Mouse (Mus musculus) spleen, adult 2 months (tissue): ENCODE results near the gene Pard6a. TPM values are rescaled to one million over a fixed set of nuclear protein-coding genes. Genes with fewer than 3 reads are reported as not detected.
A peak's percentile ranks its signal among the peaks of the same experiment; 100 is the strongest.

ENCODE experiments used
- DNase-seq, 2 experiments: peaks; one replicate each; pipeline versions ENCODE4 v3.0.0 to v3.0.0-alpha.2; 2012 to 2021; ENCODE audit warnings: low spot score in 2 of 2, low read depth in 1 of 2
- H3K27ac ChIP-seq: fragments of 200-500 bp; 2 replicates; pipeline ENCODE4 v1.5.1; 2012; ENCODE audit warnings: low read length, inconsistent platforms; ENCODE audit not compliant: insufficient read depth
- H3K27me3 ChIP-seq: fragments of 200-500 bp; 2 replicates; pipeline ENCODE4 v1.6.1; 2012; ENCODE audit warnings: mild to moderate bottlenecking, moderate library complexity, low read length, inconsistent platforms; ENCODE audit not compliant: control insufficient read depth, insufficient read depth
- H3K36me3 ChIP-seq: fragments of 200-500 bp; 2 replicates; pipeline ENCODE4 v1.6.1; 2012; ENCODE audit warnings: mild to moderate bottlenecking, low read length, inconsistent platforms; ENCODE audit not compliant: control insufficient read depth, insufficient read depth
- H3K4me1 ChIP-seq: fragments of 200-500 bp; 2 replicates; pipeline ENCODE4 v1.6.1; 2011; ENCODE audit warnings: inconsistent platforms; ENCODE audit not compliant: control insufficient read depth, insufficient read depth, insufficient read length
- H3K4me3 ChIP-seq: fragments of 200-500 bp; 2 replicates; pipeline ENCODE4 v1.5.1; 2011; ENCODE audit warnings: mild to moderate bottlenecking, inconsistent platforms; ENCODE audit not compliant: insufficient read depth, insufficient read length; ENCODE audit errors: extremely low read depth
- CTCF ChIP-seq: fragments of 200-500 bp; IDR thresholded peaks from 2 replicates; pipeline ENCODE4 v1.5.1; 2011; ENCODE audit warnings: mild to moderate bottlenecking, inconsistent platforms; ENCODE audit not compliant: insufficient read depth, insufficient read length, insufficient replicate concordance; ENCODE audit errors: extremely low read depth
- POLR2A ChIP-seq: fragments of 200-500 bp; IDR thresholded peaks from 2 replicates; pipeline ENCODE4 v1.6.1; 2011; ENCODE audit warnings: low read depth, low read length, inconsistent platforms
- WGBS: fragments of 180-500 bp; shearing (Covaris S2); methylation state at CpG from one replicate; pipeline ENCODE4 v1.1.7; 2018; 5-methylcytosine and 5-hydroxymethylcytosine counted together
- polyA plus RNA-seq: library from polyadenylated mRNA; depleted of rRNA; stranded (reverse); fragments of >200 nt; gene quantifications from 2 replicates; pipeline ENCODE4 v1.2.3, GENCODE M21; 2012

The Pard6a gene
- polyA plus RNA-seq, 1 experiment, result 8.7 TPM

- 0 out of 2 replicates have a peak, but pooled peaks cover 2% of the 10 kb centered on the region for H3K36me3 ChIP-seq
- peaks cover 9% of the 10 kb centered on the region for H3K4me1 ChIP-seq
- DNase-seq, result no peak
- H3K27ac ChIP-seq, result no peak overlapping the region
- no peaks in the 10 kb centered on the region for H3K27me3 ChIP-seq
- no peak overlapping the region for H3K4me3 ChIP-seq
- TF ChIP-seq CTCF (no peak), POLR2A (no peak)
- 90% methylated on average over 12 of the region's 12 CpGs for WGBS
Observed at GRCm38 (mm10) chr8:105706426-105706825, 5.5 kb downstream of the Pard6a start.

DNA sequence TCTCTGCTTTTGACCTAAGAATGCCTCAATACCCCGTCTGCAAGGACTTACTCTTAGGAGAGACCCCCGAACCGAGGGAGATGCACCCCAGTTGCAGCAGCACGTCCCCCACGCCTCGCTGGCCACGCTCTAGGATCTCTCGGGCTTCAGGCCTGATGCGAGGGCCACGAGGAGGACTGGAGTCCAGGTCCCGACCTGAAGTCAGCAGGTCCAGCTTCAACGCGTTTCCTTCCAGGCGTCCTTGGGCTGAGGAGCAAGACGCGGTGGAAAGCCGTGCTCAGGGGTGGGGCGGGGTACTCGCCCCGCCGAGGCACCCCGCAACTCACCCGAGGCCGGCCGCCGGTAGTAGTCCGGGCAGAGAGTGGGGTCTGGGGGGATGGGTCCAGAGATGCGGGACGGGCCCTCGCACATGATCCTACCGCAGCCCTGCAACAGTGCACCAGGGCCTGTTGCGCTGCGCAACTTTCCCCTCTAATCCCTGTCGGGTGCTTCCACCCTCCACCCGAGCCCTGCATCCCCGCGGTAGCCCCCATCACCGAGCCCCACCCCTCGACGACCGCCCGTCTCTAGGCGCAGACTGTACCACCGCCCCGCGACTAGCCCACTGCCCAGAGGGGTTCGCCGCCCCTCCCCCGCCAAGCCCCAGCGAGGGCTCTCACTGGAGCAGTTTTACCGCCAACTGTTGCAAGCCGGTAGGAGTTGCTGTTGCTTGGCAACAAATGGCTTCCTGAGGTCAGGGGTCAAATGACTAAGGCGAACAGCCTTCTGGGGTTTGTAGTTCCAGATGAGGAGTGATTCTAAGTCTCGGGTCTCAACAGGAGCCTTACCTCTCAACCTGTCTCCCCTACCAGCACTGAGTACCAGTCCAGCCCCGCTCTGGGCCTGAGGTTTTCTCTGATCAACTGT is 6.8 kb downstream of the Pard6a start, which contains the start of the genes 4933405L10Rik and Enkd1:
TSS of gene 4933405L10Rik (plus strand) at position 158 of the 906 bp plus-strand sequence.
TSS of gene Enkd1 (minus strand) at position 713 of the 906 bp plus-strand sequence.
- TF ChIP-seq CTCF, result no peak
- WGBS, result 2% methylated on average over 55 of the region's 55 CpGs
- no peak within 1 kb of the TSS for H3K27ac ChIP-seq

DNA sequence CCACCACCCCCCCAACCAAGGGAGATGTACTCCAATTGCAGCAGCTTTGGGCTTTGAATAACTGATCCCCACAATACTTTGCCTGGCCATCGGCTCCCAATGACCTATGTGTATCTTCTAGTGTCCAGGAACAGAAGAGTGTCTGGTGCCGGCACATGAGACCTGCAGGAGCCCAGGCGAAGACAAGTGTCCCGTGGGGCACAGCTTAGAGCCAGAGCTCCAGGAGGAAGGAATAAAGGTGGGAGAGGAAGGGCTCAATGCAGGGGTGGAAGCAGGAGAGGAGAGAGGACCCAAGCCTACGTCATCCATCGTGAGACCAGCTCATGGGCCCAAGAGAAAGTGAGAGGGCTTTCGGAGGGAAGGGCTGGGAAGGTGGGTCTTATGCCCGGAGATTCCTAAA is 7.7 kb downstream of the Pard6a start:
- TF ChIP-seq POLR2A (no peak), CTCF (no peak)
- Histone ChIP-seq H3K4me1 (peaks cover 4% of the 10 kb centered on the region), H3K4me3 (no peak overlapping the region), H3K27me3 (no peaks in the 10 kb centered on the region), H3K36me3 (no peaks in the 10 kb centered on the region), H3K27ac (no peak overlapping the region)
- DNase-seq, result no peak
- WGBS, result 93% methylated on average over 8 of the region's 8 CpGs

More for the DNA sequence above, 6.8 kb downstream of the Pard6a start, which contains the start of the genes 4933405L10Rik and Enkd1:
- peak; percentile 77 to 83 for DNase-seq
- Histone ChIP-seq H3K4me1 (peaks cover 4% of the 10 kb centered on the region), H3K36me3 (0 out of 2 replicates have a peak, but pooled peaks cover 2% of the 10 kb centered on the region), H3K27me3 (no peaks in the 10 kb centered on the region), H3K4me3 (peak within 1 kb of the TSS; percentile 74)

DNA sequence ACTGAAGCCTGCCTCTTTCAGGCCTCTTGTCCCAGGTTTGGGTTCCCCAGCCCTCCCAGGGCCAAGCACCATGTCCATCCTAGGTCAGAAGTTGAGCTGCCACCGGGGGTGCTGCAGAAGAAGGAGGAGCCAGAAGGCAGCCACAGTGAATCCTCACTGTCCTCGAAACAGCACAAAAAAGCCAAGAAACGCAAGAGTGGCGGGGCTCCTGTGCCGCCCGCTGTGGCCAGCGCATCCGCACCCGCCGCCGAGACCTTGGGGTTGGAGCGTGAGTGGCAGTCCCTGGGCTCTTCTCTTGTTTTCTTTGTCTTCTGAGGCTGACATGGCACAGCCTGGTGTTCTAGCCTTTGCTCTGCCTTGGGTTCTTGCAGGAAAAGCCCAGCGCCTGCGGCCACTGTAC is 8.4 kb downstream of the Pard6a start:
- TF ChIP-seq POLR2A (no peak), CTCF (no peak)
- 91% methylated on average over 14 of the region's 14 CpGs for WGBS
- Histone ChIP-seq H3K36me3 (no peaks in the 10 kb centered on the region), H3K27ac (no peak overlapping the region), H3K4me3 (no peak overlapping the region), H3K27me3 (no peaks in the 10 kb centered on the region), H3K4me1 (peaks cover 4% of the 10 kb centered on the region)
- DNase-seq, result no peak

DNA sequence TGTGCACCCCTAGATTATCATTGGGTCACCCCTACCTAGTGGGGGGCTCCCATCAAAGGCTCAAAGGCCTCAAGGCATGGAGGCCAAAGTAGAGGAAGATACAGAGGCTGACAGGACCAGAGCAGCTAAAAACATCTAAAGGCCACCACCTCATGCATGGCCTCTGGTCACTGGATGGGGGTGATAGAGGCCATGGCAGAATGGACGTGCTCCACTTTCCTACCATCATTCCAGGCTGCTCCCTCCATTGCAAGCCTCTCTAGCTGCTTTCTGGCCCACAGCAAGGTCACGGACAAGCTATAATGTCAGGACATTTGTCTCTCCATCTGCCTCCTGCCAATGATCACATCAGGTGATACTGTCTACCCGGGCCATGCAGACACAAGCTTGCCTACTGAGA is 11.3 kb downstream of the Pard6a start:
- no peak overlapping the region for H3K27ac ChIP-seq
- DNase-seq, result no peak

DNA sequence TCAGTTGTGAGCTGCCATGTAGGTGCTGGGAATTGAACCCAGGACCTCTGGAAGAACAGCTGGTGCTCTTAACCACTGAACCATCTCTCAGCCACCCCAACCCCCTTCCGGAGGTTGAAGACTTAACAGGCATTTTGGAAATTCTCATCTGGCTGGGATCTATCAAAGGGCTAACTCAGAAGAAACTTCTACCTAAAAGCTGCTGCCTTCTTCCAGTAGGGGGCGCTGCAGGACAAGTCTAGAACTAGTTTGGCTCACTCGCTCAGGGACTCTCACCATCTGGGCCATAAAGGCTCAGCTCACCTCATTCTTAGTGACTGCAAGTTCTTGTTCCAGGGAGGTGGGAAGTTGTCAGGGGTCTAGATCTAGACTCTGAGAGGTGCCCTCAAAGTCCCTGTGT is 13.2 kb downstream of the Pard6a start:
- Histone ChIP-seq H3K4me1 (no peaks in the 10 kb centered on the region), H3K36me3 (no peaks in the 10 kb centered on the region), H3K27me3 (no peaks in the 10 kb centered on the region), H3K4me3 (no peak overlapping the region), H3K27ac (no peak overlapping the region)
- WGBS, result 4% methylated on average over 3 of the region's 3 CpGs
- TF ChIP-seq POLR2A, result no peak
- TF ChIP-seq CTCF, result peak; percentile 89; the same call in 1 of the 2 replicates
- peak; percentile 72 to 85 for DNase-seq

More for the DNA sequence above, 11.3 kb downstream of the Pard6a start:
- no peaks in the 10 kb centered on the region for H3K27me3 ChIP-seq
- WGBS, result 87% methylated on average over 3 of the region's 3 CpGs
- peaks cover 4% of the 10 kb centered on the region for H3K4me1 ChIP-seq
- H3K36me3 ChIP-seq, result no peaks in the 10 kb centered on the region
- H3K4me3 ChIP-seq, result no peak overlapping the region
- no peak for TF ChIP-seq POLR2A
- no peak for TF ChIP-seq CTCF

DNA sequence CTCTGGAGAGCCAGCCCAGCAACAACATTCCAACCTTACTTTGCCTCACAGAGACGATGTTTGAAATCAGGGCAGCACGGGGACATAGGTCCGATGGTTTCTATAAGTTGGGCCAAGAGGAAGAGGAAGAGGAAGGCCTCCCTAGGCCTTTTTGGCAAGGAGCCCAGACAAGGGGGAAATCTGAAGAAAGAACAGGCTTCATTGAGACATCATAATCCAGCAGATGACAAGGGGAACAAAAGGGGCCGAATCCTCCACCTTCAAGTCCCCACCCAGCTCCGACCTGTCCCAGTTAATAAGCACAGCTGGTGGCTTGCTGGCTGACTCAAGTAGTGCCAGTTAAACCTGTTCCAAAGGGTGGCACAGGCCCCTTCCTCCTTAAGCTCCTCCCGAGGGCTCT is 14.1 kb downstream of the Pard6a start:
- H3K4me1 ChIP-seq, result no peaks in the 10 kb centered on the region
- no peak overlapping the region for H3K4me3 ChIP-seq
- no peak for TF ChIP-seq CTCF
- TF ChIP-seq POLR2A, result no peak
- no peak for DNase-seq
- 25% methylated on average over 6 of the region's 6 CpGs for WGBS
- H3K36me3 ChIP-seq, result no peaks in the 10 kb centered on the region
- H3K27me3 ChIP-seq, result no peaks in the 10 kb centered on the region
- no peak overlapping the region for H3K27ac ChIP-seq
